Mouse (Mus musculus) right cerebral cortex, adult 18-20 months (tissue): ENCODE data around the gene Esrrg.

ENCODE experiments used
- DNase-seq: peaks from one replicate; pipeline ENCODE4 v3.0.0; 2022; ENCODE audit warnings: mixed read lengths

The Esrrg gene

DNA sequence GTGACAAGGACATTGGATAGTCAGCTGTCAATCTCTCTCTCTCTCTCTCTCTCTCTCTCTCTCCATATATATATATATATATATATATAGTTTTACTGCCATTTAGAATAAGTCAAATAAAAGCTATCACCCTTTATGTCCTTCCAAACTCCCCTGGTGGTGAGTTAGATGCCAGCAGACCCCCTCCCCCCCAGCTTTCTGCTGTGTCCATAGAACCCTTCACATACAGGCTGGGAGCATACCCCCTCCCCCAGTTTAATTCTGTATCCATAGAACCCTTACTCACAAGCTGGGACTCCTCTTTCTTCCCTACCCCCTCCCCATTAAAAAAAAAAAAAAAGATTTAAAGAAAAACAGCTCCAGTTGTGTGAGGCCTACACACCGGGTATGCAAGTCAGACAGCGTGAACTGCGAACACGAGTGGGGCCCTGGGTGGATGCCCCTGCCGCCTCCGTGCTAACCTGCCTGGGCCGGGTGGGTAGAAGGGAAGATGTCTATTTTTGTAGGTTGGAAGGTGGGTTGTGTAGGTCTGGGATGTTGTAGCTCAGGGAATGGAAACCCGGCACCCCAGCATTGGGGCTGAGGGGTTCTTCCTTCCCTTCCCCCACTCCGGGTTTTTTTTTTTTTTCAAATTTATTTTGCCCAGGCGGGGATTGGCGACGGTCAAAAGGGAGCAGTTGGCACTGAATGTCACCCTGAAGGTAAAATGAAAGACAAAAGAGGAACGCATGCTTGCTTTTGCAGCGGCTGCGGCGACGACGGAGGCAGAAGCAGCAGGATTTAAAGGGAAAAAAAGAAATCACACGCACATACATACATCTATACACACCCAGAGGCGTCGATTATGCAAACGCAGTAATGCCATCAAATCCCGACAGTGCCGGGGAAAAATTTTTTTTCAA, 42.4 kb downstream of the Esrrg start:
- DNase-seq = peak; percentile 22

DNA sequence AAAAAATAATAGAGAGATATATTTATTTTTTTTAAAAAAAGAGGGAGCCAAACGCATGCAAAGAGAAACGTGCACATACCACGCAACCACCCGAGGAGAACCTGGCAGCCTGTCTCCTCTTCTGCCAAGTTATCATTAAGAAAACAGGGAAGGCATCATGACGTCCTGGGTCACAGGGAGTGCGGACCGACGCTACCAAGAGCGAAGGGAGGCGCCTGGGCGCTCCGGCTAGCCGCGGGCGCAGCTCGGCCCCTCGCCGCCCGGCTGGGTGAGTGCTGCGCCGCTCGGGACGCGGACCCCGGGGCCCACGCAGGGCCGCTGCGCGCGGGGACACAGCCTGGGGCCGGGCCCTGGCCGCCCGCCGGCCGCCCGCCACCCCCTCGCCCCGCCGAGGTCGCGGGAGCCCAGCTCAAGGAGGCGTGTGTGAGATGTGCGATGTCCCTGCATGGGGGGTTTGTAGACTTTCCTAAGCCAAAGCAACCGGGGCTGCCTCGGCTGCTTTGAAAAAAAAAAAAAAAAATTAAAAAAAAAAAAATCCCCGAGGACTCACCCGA, 43.2 kb downstream of the Esrrg start:
- DNase-seq = peak; percentile 44

DNA sequence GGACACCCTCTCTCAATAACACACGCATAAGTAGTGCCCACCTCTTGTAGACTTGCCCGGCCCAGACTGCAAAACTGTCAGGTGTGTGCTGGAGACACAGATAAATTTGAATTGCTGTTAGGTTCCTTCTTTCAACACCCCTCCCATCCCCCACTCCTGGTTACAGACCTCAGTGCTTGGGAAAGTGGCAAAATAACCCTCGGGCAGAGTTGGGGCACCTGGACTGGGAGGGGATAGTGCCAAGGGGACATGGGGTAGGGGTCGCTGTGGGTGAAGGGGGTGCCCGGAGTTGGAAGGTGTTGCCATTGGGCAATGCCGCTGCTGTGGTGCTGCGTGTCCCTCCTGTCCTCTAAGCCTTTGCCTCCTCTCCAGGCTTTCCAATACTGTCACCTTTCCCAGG, 43.9 kb downstream of the Esrrg start:
- no peak for DNase-seq

DNA sequence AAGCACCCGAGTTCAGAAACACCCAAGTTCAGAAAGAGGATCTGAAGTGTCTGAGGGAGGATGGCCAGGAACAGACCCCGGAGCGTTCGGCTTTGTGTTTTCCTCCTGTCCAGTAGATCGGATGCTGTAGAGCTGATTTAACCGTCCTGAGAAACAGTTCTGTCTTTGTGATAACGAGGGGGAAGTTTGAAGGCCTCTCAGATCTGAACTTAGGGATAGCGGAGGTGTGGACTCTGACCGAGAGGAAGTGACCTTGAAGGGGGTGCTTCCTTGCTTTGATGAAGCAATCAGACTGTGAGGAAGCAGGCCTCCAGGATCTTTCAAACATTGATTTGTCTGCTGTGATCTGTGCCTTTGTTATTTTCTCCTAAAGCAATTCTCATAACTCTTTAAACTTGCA, 44.8 kb downstream of the Esrrg start:
- DNase-seq = no peak

DNA sequence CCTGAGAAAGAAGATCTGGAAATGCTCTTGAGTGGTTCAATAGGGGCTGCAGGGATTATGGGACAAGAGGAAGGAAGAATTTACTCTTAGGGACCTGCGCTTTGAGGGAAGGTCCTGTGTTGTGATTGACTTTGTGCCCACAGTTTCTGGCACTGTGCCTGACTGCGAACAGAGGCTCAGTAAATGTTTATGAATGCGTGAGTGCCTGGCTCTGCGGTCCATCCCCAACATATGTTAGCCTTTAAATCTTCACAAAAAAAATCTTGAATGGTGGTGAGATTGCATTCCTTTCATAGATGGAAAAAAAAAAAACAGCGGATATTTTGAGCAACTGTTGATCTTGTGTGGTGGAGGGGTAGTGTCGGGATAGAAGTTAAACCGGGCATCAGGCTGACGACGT, 52.4 kb downstream of the Esrrg start:
- no peak for DNase-seq

DNA sequence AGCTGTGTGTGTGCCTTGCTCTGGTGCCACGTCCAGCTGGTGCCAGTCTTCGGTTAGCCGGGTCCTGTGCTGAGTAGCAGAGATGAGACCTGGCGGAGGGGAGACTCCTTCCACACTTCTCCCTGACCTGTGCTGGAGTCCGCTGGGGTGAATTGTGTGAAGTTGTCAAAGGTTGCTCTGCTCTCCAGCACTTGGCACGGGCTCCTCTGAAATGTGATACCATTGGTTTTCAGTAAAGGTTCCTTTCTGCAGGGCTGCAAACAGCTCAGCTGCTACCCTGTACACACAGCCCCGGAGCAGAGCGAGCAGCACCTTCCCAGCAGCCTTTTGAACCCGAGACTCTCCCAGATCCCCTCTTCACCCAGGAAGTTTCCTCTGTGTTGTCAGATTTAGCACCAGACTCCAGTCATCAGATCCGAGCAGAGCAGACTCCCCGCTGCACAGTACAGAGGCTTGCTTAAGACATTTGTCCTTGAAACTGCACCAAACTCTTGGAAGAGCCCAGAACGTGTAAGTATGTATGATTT, 53.6 kb downstream of the Esrrg start:
- no peak for DNase-seq

DNA sequence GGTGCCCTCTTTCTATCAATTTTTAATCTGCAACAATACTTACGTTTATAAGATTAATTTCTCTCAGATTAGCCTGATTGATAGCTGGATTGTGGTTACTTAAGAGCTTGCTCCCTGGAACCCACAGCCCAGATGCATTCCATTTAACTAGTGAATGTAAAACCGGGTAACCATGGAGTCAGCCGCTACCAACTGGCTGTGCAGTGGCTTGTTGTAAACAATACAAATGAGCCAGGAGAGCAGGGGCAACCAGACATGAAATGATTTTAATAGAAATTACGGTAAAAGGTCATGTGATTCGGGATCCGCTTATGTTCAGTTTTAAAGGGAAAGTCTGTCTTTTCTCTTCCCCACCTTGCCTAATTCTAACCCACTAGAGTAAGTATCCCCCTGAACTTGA, 54.8 kb downstream of the Esrrg start:
- no peak for DNase-seq

DNA sequence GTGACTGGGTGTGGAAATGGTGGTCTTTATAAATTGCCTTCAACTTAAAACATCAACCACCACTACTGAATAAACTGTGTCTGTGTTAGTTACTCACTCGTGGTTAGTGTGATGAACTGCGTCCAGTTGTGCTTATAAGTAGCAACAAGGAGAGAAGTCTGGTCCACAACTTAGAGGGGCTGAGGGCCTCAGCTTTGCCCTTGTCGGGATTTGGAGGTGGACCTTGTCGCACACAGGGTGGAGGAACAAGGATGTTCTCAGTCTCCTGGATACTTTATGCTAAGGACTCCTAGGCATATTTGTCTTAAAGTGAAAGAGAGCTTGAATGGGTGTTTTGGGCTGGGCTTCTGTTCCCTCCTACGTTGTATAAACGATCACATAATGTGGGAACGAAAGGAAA, 55.7 kb downstream of the Esrrg start:
- DNase-seq = no peak

DNA sequence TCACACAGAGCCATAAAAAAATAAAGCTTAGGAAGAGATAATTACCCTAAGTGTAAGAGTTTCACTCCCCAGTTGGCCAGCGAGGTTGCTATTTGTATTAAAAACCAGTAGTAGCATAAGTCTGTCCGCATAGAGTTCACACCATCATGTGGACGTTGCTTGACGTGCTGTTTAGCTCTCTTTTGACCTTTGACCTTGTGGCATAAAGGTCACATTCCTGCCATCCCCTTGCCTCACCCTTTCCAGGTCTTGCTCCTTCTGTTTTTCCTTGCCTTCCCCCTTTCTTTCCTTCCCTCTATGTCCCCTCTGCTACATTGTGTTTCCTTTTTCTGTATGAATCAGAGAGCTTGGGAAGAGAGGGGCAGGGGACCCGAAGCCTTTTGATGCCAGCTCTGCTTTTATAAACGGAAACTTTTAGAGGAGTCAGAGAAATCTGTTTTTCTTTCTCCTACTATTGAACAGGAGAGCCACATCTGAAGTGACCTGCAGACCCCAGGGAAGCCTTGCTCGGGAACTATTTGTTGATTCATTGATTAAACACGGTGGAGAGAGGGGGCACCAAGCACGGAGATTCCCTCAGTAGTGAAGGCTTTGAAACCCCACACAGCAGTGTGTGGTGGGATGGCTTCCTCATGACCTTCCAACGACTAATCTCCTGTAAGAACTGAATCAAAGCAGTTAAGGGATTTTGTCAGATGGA, 57.5 kb downstream of the Esrrg start:
- no peak for DNase-seq

DNA sequence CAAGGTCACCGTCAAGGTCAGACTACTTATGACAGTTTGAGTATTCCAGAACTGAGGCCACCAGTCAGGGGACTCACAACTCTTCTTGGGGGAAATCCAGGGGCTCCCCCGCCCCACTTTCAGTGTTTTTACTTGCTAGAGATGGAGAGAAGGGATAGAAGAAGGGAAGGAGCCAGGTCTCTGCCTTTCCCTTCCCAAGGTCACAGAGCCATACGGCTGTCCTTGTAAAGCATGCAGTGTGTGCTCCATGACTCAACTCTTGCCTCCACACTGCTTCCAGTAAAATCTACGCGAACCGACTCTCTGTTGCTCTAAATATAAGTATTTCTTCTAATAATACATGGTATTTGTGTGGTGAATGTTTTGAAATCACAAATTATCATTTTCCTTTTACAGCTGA, 61.2 kb downstream of the Esrrg start:
- DNase-seq = no peak

DNA sequence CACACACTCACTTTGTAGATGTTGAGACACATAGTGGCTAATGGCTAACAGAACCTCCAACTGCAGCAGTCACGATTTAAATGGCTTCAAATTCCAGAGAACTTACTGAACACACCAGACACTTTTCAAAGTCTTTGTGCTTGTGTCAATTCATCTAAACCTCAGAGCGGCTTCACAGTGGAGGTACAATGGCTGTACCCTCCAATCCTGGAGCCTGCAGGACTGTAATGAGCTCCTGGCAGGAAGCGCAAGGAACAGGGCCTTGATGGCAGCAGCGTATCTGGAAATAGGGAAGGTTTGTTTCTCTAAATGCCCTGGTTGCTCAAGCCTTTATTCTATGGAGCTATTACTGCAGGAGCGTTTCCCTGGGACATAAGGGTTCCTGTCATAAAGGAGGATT, 63.9 kb downstream of the Esrrg start:
- DNase-seq = no peak

DNA sequence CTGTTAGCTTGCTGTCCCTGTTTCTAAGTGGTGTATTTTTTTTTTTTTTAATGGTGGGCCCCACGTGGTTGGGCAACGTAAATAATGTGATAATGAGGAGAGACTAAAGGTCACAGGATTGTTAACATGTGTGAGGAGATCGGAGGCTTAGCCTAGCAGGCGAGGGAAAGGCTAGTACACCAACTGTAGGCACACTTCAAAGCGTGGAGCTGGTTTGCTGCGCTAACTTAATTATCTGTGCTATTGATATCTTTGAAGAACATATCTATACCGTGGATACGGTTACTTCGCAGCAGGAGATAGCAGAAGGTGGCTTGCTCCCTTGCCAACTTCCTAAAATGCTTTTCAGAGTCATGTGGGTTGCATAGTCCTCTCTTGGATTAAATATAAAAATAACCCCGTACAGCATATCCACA, 66.2 kb downstream of the Esrrg start:
- no peak for DNase-seq

DNA sequence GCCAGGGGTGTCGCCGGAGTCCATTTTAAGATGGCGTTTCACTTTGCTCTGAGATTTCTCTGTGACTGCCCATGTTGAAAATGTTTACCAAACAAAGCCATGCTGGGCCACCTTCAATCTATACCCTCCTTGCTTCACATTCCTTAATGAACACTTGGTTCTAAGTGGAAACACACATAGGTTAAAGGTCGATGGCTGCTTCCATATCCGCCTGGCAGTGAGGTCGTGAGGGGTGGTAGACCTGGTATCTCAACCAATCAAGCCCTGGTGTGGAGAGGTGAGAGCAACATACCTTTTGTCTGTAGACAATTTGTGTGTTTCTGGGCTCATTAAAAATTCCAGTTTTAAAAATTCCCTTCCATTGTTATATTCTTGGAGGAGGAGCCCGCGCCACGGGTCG, 68.0 kb downstream of the Esrrg start:
- DNase-seq = no peak

DNA sequence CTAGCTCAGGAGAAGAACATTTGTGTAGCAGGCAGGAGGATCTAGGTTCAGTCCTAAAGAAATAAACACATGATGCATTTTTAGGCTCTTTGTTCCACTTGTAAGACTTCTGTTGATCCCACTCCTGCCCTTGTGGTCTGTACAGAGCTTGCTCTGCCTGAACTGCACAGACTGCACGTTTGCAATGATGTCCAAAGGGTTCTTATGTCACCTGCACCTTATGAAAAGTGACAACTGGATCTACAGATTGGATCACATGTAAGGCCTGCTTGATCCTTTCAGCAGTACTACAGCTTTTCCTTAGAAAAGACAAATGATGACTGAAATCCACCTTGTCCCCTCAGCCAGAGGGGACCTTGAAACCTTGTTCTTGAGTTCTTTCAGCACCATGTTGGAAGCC, 70.7 kb downstream of the Esrrg start:
- no peak for DNase-seq

DNA sequence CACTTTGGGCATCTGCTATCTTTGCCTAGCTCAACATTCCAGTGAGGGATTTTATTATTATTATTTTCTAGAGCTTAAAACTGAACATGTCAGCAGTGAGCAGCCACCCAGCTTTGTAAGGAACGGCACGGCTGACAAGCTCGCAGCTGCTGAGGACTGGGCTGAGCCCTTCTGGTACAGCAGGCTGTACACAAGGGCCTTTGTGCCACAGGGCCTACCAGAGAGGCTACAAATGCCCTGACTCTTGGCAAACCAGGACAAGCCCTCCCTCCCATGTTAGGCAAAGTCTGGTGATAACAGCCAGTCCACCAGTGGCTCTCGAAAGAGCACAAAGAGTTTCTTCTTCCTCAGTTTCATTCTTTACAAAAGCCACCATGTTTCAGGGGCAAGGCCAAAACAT, 75.9 kb downstream of the Esrrg start:
- DNase-seq = no peak

DNA sequence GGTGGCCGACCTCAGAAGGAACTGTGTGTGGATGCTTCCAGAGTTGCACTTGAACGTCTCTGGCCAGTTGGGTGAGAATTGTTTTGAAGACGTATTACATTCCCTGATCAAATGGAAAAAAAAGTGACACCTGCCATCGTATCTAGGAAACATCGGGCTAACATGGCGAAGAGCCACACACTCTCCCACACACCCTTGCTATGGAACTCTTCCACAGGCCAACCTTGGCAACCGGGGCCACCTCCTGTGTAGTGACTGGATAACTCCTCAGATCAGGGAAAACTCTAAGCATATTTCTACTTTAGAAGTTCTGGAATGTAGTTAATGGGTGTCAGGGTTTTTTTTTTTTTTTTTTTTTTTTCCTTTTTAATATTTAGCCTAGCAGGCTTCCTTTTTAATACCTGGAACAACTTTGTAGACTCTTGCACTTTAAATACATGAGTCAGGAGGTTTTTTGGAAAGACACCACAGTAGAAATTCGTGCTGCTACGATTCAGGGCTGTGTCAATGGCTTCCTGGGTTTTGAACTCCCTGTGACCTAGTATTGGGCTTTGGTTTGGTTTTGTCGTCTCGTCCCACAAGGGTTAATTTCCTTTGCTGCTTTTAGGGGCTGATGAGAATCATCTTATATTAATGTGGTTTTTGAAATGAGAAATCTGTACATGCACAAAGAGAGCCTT, 83.4 kb downstream of the Esrrg start:
- DNase-seq = no peak

DNA sequence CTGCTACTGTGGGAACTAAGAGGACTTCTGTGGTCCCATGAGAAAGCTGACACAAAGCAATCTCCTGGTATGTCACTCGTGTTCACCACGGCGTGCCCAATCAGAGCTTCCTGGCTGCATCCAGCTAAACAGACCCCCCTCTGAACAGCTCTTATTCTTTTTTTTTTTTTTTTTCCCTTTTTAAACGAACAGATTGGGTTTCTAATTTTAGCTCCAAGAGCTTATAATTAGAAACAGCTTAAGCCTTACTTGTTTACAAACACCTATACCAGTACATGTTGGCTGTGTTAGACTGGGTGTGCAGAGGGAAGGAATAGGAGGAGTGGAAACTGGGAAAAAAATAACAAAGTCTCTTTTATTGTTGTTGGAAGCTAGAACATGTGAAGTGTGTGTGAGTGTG, 86.3 kb downstream of the Esrrg start:
- no peak for DNase-seq

DNA sequence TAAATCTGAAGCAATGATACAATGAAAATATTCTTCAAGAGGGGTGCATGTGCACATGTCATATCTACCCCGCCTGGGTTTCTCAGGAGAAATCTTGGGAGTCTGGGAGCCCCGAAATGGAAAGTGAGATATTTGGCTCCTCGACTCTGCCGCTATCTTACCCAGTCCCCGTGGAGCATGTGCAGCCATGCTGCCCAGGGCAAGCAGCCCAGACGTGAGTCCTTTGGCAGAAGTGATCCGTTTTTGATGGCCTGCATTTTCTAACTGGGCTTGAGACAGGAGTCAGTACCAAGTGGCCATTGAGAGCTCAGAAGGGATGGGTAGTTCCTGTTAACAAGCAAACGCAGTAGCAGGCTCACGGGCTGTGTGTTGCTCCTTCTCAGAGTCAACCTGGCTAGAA, 89.6 kb downstream of the Esrrg start:
- DNase-seq = no peak

DNA sequence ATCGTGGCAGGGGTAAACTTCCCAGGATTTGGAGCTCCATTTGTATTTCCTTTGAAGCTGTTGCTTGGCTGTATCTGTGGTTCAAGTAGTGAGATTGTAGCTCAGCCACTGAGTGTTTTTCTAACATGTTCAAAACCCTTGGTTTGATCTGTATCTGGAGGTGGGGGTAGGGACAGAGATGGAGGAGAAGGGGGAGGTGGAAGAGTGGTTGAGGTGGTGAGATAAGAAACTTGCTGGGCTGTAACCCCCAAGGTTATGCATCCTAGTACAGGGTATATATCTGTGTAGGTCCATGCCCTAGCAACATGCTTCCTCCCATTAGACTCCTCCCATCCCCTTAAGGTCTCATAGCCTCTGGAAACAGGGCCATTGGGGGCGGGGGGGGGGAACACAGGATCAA, 92.4 kb downstream of the Esrrg start:
- no peak for DNase-seq

DNA sequence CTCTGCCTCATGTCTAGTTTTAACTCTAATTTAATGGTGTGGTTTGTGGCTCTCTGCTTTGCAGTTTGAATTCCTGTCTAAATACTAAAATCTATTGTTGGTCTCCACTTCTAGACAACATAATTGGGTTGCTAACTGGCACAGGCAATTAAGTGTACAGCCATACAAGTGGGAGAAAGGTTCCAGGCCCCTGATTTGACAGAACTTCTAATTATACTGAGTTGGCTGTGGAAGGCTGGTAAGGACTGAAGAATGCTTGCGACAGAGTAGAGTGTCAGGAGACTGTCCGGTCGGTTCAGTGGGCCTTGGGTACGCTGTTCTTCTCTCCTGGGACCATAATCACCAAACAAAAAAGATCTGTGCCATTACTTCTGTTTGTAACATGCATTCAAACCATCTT, 96.3 kb downstream of the Esrrg start:
- DNase-seq = no peak

DNA sequence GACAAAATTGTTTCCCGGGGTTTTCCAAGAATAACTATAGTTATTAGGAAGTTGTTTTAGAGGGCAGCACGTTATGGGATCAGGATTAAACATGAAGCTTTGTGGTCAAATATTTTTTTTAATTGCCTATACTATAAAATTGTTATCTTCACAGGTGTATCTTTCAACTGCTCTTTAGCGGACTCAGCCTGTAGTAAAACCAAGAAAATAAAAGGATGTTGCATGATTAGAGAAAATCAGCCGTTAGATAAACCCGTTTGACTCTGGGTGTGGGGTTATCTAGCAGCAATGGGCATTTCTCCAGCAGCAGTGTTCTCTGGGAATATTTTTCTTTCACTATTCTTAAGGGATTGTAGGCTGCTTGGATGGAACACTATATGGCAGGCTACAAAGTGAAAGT, 96.8 kb downstream of the Esrrg start:
- DNase-seq = no peak

DNA sequence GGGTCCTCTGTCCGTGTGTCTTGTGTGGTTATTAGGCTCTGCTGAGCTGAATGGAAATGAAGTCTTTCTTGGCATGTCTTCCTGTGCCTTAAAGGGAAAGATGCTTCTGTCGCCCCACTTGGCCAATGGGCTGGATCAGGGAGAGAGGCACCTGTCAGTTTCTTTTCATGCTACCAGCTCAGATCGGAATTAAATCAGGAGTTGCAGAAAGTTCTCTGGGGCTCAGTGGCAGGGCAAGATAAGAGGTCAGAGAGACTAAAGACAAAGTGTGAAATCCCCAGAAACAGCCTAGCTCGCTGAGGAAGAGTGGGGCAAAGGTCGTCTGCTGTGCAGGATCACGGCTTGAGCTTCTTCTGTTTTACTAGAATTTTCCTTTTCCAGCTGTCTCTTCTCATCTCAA, 97.5 kb downstream of the Esrrg start:
- DNase-seq = no peak

DNA sequence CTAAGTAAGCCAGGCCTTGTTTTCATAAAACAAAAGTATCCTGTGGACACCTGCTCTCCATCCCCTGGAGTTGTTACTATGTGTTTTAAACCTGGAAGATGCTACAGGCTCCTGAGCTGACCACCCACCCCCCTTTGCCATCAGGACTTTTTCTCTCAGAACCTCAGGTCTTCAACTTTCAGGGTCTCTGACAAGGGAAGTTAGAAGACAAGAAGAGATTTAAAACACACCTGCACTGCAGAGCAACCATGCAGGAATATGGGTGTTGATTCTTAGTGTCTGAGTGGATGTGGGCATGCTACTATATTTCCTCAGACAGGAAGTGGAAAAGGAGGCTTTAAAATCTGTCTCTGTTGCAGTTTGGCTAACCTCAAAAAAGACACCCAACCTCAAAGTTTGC, 98.6 kb downstream of the Esrrg start:
- no peak for DNase-seq
